Mouse (Mus musculus) liver, adult 2 months (tissue): Measurements from ENCODE around the gene Ctbp1. TPM values are rescaled to one million over a fixed set of nuclear protein-coding genes. Genes with fewer than 3 reads are reported as not detected.

Experiments used
- DNase-seq: peaks from one replicate; pipeline ENCODE4 v3.0.0-alpha.2; 2011; ENCODE audit warnings: low read depth, low spot score; ENCODE audit errors: extremely low read depth
- H3K27ac ChIP-seq: fragments of 200-500 bp; replicated peaks from 2 replicates; pipeline ENCODE4 v1.5.1; 2012; ENCODE audit warnings: low read depth, mild to moderate bottlenecking, control low read depth, inconsistent platforms, low read length; ENCODE audit not compliant: insufficient read depth
- H3K27me3 ChIP-seq: fragments of 200-500 bp; 2 replicates; pipeline ENCODE4 v1.6.1; 2012; ENCODE audit warnings: mild to moderate bottlenecking, moderate library complexity, low read length, inconsistent platforms; ENCODE audit not compliant: control insufficient read depth, insufficient read depth
- H3K36me3 ChIP-seq: fragments of 200-500 bp; 2 replicates; pipeline ENCODE4 v1.6.1; 2012; ENCODE audit warnings: low read length, inconsistent platforms; ENCODE audit not compliant: control insufficient read depth, insufficient read depth
- H3K4me1 ChIP-seq: fragments of 200-500 bp; 2 replicates; pipeline ENCODE4 v1.6.1; 2011; ENCODE audit warnings: low read length; ENCODE audit not compliant: control insufficient read depth, insufficient read depth
- H3K4me3 ChIP-seq: fragments of 200-500 bp; 2 replicates; pipeline ENCODE4 v1.5.1; 2011; ENCODE audit warnings: low read depth, mild to moderate bottlenecking, control low read depth, low read length, moderate library complexity; ENCODE audit not compliant: insufficient read depth
- H3K79me2 ChIP-seq: fragments of 200-500 bp; 2 replicates; pipeline ENCODE4 v1.6.1; 2012; ENCODE audit warnings: inconsistent platforms, mild to moderate bottlenecking, low read length, moderate library complexity; ENCODE audit not compliant: control insufficient read depth, insufficient read depth
- H3K9ac ChIP-seq: fragments of 200-500 bp; 2 replicates; pipeline ENCODE4 v1.6.1; 2012; ENCODE audit warnings: low read depth, mild to moderate bottlenecking, control low read depth, inconsistent platforms, low read length
- CTCF ChIP-seq: fragments of 200-500 bp; IDR thresholded peaks from 2 replicates; pipeline ENCODE4 v1.5.1; 2011; ENCODE audit warnings: low read depth, low read length, control low read depth
- POLR2A ChIP-seq: fragments of 200-500 bp; IDR thresholded peaks from 2 replicates; pipeline ENCODE4 v1.6.1; 2011; ENCODE audit warnings: low read length, control low read depth; ENCODE audit not compliant: insufficient read depth; ENCODE audit errors: extremely low read depth
- WGBS: fragments of 180-500 bp; shearing (Covaris S2); methylation state at CpG from one replicate; pipeline ENCODE4 v1.1.7; 2018; 5-methylcytosine and 5-hydroxymethylcytosine counted together
- polyA plus RNA-seq: library from polyadenylated mRNA; depleted of rRNA; stranded (reverse); fragments of >200 nt; gene quantifications from 2 replicates; pipeline ENCODE4 v1.2.3, GENCODE M21; 2012
- total RNA-seq: library from RNA; depleted of rRNA; stranded (reverse); fragments of >200 nt; gene quantifications from 2 replicates; pipeline ENCODE4 v1.2.3, GENCODE M21; 2014

Ctbp1 gene
- total and polyA plus RNA-seq, 2 experiments = 26.1 to 97.6 TPM

GRCm38 (mm10) chr5:33293796-33294430 lies 19.1 kb upstream of the Ctbp1 start:
- no peak overlapping the region for H3K27ac ChIP-seq
- no peaks in the 10 kb centered on the region for H3K4me1 ChIP-seq
- H3K36me3 ChIP-seq = no peaks in the 10 kb centered on the region
- no peaks in the 10 kb centered on the region for H3K79me2 ChIP-seq
- H3K9ac ChIP-seq = no peak overlapping the region
- no peak overlapping the region for H3K4me3 ChIP-seq
- 58% methylated on average over 16 of the region's 16 CpGs for WGBS
- no peaks in the 10 kb centered on the region for H3K27me3 ChIP-seq
- TF ChIP-seq POLR2A = no peak
- TF ChIP-seq CTCF = no peak
- no peak for DNase-seq

- DNase-seq = no peak
- Histone ChIP-seq H3K9ac (no peak overlapping the region), H3K79me2 (no peaks in the 10 kb centered on the region), H3K27me3 (no peaks in the 10 kb centered on the region; the same call in 1 of the 2 replicates), H3K4me1 (no peaks in the 10 kb centered on the region), H3K27ac (no peak overlapping the region), H3K36me3 (no peaks in the 10 kb centered on the region), H3K4me3 (no peak overlapping the region)
- TF ChIP-seq CTCF = no peak
- WGBS = 83% methylated on average over 7 of the region's 7 CpGs
Measured at GRCm38 (mm10) chr5:33283951-33284350, 9.2 kb upstream of the Ctbp1 start.

GRCm38 (mm10) chr5:33281428-33281827 lies 6.6 kb upstream of the Ctbp1 start:
- Histone ChIP-seq H3K4me1 (no peaks in the 10 kb centered on the region), H3K27me3 (no peaks in the 10 kb centered on the region; the same call in 1 of the 2 replicates), H3K4me3 (no peak overlapping the region), H3K27ac (no peak overlapping the region), H3K79me2 (no peaks in the 10 kb centered on the region), H3K9ac (no peak overlapping the region), H3K36me3 (no peaks in the 10 kb centered on the region)
- TF ChIP-seq CTCF (no peak), POLR2A (no peak)
- no peak for DNase-seq
- WGBS = 86% methylated on average over 1 of the region's 1 CpGs

- Histone ChIP-seq H3K27me3 (no peaks in the 10 kb centered on the region), H3K9ac (no peak overlapping the region), H3K79me2 (peaks cover 4% of the 10 kb centered on the region; the same call in 1 of the 2 replicates), H3K4me1 (no peaks in the 10 kb centered on the region), H3K36me3 (no peaks in the 10 kb centered on the region), H3K27ac (no peak overlapping the region), H3K4me3 (no peak overlapping the region)
- DNase-seq = no peak
- TF ChIP-seq POLR2A (no peak), CTCF (no peak)
- 63% methylated on average over 5 of the region's 5 CpGs for WGBS
Measured at GRCm38 (mm10) chr5:33278950-33279349, 4.2 kb upstream of the Ctbp1 start.

DNA sequence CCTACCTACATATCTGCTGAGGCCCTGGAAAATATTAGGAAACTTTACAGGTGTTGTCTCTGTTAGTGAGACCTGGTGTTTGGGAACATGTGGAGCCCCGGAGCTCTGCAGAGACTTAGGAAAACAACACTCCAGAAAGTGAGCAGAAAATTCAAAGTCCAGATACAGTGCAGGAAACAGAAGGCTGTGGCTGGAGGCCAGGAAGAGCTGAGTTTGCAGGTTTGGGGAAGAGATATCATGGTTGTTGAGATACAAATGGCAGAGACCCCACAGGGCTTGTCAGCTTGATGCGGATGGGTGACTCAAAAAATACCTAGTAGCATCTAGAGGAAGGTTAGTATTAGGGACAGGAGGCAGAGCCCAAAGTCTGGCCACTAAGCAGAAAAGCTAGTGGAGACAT lies 2.5 kb upstream of the Ctbp1 start:
- TF ChIP-seq CTCF (no peak), POLR2A (no peak)
- H3K4me3 ChIP-seq = no peak overlapping the region
- H3K27me3 ChIP-seq = no peaks in the 10 kb centered on the region
- peaks cover 9% of the 10 kb centered on the region for H3K4me1 ChIP-seq
- H3K36me3 ChIP-seq = no peaks in the 10 kb centered on the region
- 36% methylated on average over 2 of the region's 2 CpGs for WGBS
- DNase-seq = no peak
- H3K27ac ChIP-seq = no peak overlapping the region
- peaks cover 16% of the 10 kb centered on the region for H3K79me2 ChIP-seq
- H3K9ac ChIP-seq = no peak overlapping the region

GRCm38 (mm10) chr5:33275754-33276153 lies 960 bp upstream of the Ctbp1 start:
- no peak for DNase-seq
- H3K36me3 ChIP-seq = no peaks in the 10 kb centered on the region
- H3K9ac ChIP-seq = no peak overlapping the region
- TF ChIP-seq POLR2A = no peak
- no peak for TF ChIP-seq CTCF
- no peaks in the 10 kb centered on the region for H3K27me3 ChIP-seq
- no peak overlapping the region for H3K27ac ChIP-seq
- peaks cover 24% of the 10 kb centered on the region for H3K79me2 ChIP-seq
- H3K4me1 ChIP-seq = peaks cover 12% of the 10 kb centered on the region
- WGBS = 52% methylated on average over 1 of the region's 1 CpGs
- H3K4me3 ChIP-seq = no peak overlapping the region
